Mouse (Mus musculus) leukemia stem cell, adult 10-12 weeks (primary cell): ENCODE measurements around the gene Ado. TPM values are rescaled to one million over a fixed set of nuclear protein-coding genes. Genes with fewer than 3 reads are reported as not detected.

Experiments
- polyA plus RNA-seq: library from polyadenylated mRNA; stranded (reverse); fragments of >175 nt; gene quantifications from 2 replicates; pipeline ENCODE4 v1.2.3, GENCODE M21; 2012; ENCODE audit warnings: low replicate concordance

Gene Ado
- 34.9 and 46.3 TPM in 2 replicates for polyA plus RNA-seq

DNA sequence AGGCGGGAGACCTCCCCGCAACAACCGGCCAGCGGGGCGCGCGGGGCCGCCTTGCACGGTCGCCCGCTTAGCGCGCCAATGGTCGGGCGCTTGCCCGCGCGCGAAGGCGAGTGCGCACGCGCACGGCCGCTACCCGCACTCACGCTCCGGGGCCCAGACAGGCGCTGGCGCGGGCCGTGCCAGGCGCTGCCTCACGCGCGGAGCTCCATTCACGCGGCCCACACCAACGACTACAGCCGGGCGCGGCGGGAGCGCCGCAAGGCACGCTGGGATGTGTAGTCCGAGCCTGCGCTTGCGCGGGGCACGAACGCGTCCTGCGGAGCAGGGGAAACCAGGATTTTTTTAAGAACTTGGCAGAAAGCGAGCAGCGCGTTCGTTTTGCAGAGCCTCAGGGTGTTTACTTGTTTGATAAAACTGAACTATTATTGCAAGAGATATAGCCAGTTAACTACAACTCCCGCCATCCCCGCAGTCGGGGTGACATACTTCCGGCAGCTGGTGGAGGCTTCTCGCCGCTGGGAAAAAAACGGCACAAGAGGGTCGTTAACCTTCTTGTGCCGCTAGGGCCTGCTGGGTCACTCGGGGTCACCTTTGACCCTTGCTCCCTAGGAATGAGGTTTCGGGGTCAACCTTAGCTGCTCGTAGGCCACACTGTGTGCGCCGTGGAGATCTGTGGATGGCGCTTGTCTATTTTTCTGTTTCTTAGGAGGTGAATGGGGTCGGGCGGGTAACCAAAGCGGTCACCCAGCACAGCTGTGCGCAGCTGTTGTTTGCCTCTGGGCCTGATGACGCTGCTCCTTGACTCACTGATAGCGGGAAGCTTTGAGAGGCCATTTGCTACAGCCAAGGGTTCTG, at the start of gene Ado:
Gene Ado (minus strand): TSS at position 79 of the 855 bp plus-strand sequence.

GRCm38 (mm10) chr10:67535256-67535655, 13.5 kb downstream of the Ado start, which contains the start of gene Egr2:
Gene Egr2 (plus strand): TSS chr10:67535475.

Other genes with a start within 250 kb of the Ado start
- 7.2 and 8.5 TPM in 2 replicates for gene Egr2, start 13.5 kb downstream of the Ado start, polyA plus RNA-seq